Mouse (Mus musculus) kidney, postnatal 0 days (tissue): Measurements from ENCODE around the gene Pard3. TPM values are rescaled to one million over a fixed set of nuclear protein-coding genes. Genes with fewer than 3 reads are reported as not detected.
"Not testable (repeated sequence)": the region's sequence is repeated elsewhere in the genome, so short reads cannot be mapped to it uniquely, and the experiment has no call there.

Source experiments
- ATAC-seq: fragments of 200-750 bp; cut with Nextera tagmentation; replicated peaks from 2 replicates; pipeline ENCODE4 v1.8.0; 2017; ENCODE audit warnings: low read depth, moderate number of reproducible peaks, moderate TSS enrichment, moderate library complexity; ENCODE audit not compliant: low FRiP score
- DNase-seq: peaks from one replicate; pipeline ENCODE4 v3.0.0-alpha.2; 2016; ENCODE audit warnings: low spot score
- H3K27ac ChIP-seq: fragments of 300-500 bp; sonication (generic); 2 replicates; pipeline ENCODE4 v1.5.1; 2014; ENCODE audit warnings: mild to moderate bottlenecking
- H3K27me3 ChIP-seq: fragments of 300-500 bp; sonication (generic); 2 replicates; pipeline ENCODE4 v1.6.1; 2014; ENCODE audit warnings: low read length, mixed read lengths; ENCODE audit not compliant: insufficient read depth
- H3K36me3 ChIP-seq: fragments of 300-500 bp; sonication (generic); 2 replicates; pipeline ENCODE4 v1.6.1; 2014; ENCODE audit warnings: low read length, mixed read lengths; ENCODE audit not compliant: insufficient read depth
- H3K4me1 ChIP-seq: fragments of 300-500 bp; sonication (generic); replicated peaks from 2 replicates; pipeline ENCODE4 v1.6.1; 2014; ENCODE audit warnings: antibody characterized with exemption, low read length, mixed read lengths; ENCODE audit not compliant: insufficient read depth
- H3K4me2 ChIP-seq: fragments of 300-500 bp; sonication (generic); 2 replicates; pipeline ENCODE4 v1.6.1; 2014; ENCODE audit warnings: mild to moderate bottlenecking, low read length, moderate library complexity, mixed read lengths
- H3K4me3 ChIP-seq: fragments of 300-500 bp; sonication (generic); replicated peaks from 2 replicates; pipeline ENCODE4 v1.5.1; 2014; ENCODE audit warnings: low read depth, low read length
- H3K9ac ChIP-seq: fragments of 300-500 bp; sonication (generic); 2 replicates; pipeline ENCODE4 v1.6.1; 2014; ENCODE audit warnings: low read depth, low read length
- H3K9me3 ChIP-seq: fragments of 300-500 bp; sonication (generic); replicated peaks from 2 replicates; pipeline ENCODE4 v1.6.1; 2016; ENCODE audit warnings: low read length, inconsistent platforms, mixed read lengths
- CTCF ChIP-seq: IDR thresholded peaks from 2 replicates; pipeline ENCODE4 v1.5.1; 2016; ENCODE audit warnings: antibody characterized with exemption, low read depth, mild to moderate bottlenecking, moderate library complexity
- WGBS: fragments of 180-500 bp; shearing (Covaris S2); extraction: QIAGEN DNeasy Blood & Tissue Kit; methylation state at CpG from one replicate; pipeline ENCODE4 v1.1.7; 2014; 5-methylcytosine and 5-hydroxymethylcytosine counted together
- polyA plus RNA-seq: library from polyadenylated mRNA; unstranded; fragments of >200 nt; fragmentation: Nextera tagmentation; extraction: Ambion mirVana; gene quantifications from 2 replicates; pipeline ENCODE4 v1.2.1, GENCODE M21; 2015

The Pard3 gene
- polyA plus RNA-seq, 1 experiment from 2014 or later = 23.1 TPM

DNA sequence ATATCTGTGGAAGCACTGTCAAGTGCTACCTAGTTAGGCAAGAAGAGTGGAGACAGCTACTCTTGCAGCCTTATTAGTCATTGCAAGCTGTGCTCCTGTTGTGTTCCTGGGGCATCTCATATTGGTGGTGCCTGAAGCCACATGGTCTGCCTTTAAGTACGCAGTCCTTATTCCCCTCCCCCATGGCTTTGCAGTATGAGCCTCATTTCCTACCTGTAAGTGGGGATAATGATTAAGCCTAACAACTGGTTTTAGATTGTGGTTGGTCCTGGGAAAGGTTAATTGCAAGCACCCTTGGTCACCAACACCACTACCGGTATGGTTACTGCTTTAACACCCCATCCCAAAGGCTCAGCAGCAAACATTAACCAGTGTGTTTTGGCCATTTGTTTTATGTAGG lies 104.8 kb downstream of the Pard3 start:
- ATAC-seq = no peak
- Histone ChIP-seq H3K27me3 (no peaks in the 10 kb centered on the region), H3K4me2 (no peak overlapping the region), H3K9ac (no peak overlapping the region), H3K4me1 (peaks cover 5% of the 10 kb centered on the region; the same call in 1 of the 2 replicates), H3K9me3 (no peaks in the 10 kb centered on the region), H3K36me3 (no peaks in the 10 kb centered on the region), H3K27ac (no peak overlapping the region), H3K4me3 (no peak overlapping the region)
- TF ChIP-seq CTCF = no peak
- WGBS = 41% methylated on average over 2 of the region's 2 CpGs
- DNase-seq = no peak

GRCm38 (mm10) chr8:127169361-127169760 lies 105.7 kb downstream of the Pard3 start:
- no peaks in the 10 kb centered on the region for H3K27me3 ChIP-seq
- ATAC-seq = no peak
- H3K4me3 ChIP-seq = no peak overlapping the region
- no peak for DNase-seq
- no peak overlapping the region for H3K27ac ChIP-seq
- peaks cover 5% of the 10 kb centered on the region; the same call in 1 of the 2 replicates for H3K4me1 ChIP-seq
- no peak overlapping the region for H3K9ac ChIP-seq
- TF ChIP-seq CTCF = no peak
- no peak overlapping the region for H3K4me2 ChIP-seq
- H3K36me3 ChIP-seq = no peaks in the 10 kb centered on the region
- H3K9me3 ChIP-seq = no peaks in the 10 kb centered on the region
- WGBS = 95% methylated on average over 5 of the region's 5 CpGs

DNA sequence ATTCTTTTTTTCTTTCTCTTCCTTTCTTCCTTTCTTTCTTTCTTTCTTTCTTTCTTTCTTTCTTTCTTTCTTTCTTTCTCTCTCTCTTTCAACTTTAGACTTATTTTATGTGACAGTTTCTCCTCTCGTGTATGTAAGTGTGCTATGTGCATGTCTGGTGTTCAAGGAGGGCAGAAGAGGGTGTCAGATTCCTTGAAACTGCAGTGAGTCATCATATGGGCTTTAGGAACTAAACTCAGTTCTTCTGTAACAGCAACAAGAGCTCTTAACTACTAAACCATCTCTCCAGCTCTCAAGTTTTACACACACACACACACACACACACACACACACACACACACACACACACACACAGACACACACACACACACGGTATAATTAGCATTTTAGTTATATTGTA lies 106.7 kb downstream of the Pard3 start:
- H3K4me2 ChIP-seq, H3K4me1 ChIP-seq, H3K36me3 ChIP-seq, H3K9me3 ChIP-seq, H3K27ac ChIP-seq, H3K9ac ChIP-seq, ATAC-seq, DNase-seq, H3K4me3 ChIP-seq, H3K27me3 ChIP-seq: not testable (repeated sequence)
- 59% methylated on average over 2 of the region's 2 CpGs for WGBS

DNA sequence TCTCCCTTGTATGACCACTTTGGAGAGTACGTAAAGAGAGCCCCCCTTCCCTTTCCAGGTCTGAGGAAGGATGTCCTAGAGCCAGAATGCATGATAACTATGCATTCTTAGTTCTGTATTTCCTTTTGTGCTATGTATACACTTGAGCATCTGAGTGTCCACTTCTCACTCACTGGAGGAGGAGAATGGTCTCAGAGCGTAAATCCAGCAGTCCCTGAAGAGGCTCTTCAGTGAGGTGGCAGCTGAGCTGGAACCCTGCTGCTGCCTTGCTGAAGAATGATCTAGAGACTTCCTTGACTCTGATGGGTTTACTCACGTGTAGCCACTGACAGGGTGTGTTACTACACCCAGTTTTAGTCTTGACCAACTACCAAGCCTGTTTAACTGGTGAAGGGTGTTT lies 107.2 kb downstream of the Pard3 start:
- ATAC-seq = no peak
- Histone ChIP-seq H3K9me3 (no peaks in the 10 kb centered on the region), H3K4me2 (no peak overlapping the region), H3K9ac (no peak overlapping the region), H3K27ac (no peak overlapping the region), H3K4me3 (no peak overlapping the region), H3K4me1 (peaks cover 5% of the 10 kb centered on the region; the same call in 1 of the 2 replicates), H3K36me3 (no peaks in the 10 kb centered on the region), H3K27me3 (no peaks in the 10 kb centered on the region)
- DNase-seq = no peak
- TF ChIP-seq CTCF = no peak
- 89% methylated on average over 3 of the region's 3 CpGs for WGBS

DNA sequence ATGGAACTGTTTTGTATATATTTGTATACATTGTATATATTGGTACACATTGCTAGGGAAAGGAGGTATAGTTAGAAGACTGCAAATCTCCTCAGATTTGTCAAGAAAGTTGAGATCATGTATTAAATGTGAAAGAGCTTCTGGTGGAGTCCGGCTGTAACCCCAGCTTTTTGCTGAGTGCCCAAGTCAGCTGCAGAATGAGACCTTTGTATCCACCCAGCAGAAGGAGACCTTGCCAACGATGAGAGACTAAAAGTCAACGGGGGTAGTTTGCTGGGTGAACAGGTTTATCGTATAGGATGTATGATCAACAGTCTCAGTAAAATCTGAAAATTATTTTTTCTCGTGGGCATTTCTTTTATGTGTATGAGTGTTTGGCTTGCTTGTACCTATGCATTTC lies 109.8 kb downstream of the Pard3 start:
- no peak overlapping the region for H3K9ac ChIP-seq
- no peak overlapping the region for H3K27ac ChIP-seq
- peaks cover under 1% of the 10 kb centered on the region; the same call in 1 of the 2 replicates for H3K4me1 ChIP-seq
- no peak for ATAC-seq
- no peaks in the 10 kb centered on the region for H3K27me3 ChIP-seq
- H3K36me3 ChIP-seq = no peaks in the 10 kb centered on the region
- H3K4me3 ChIP-seq = no peak overlapping the region
- TF ChIP-seq CTCF = no peak
- no peak for DNase-seq
- H3K9me3 ChIP-seq = no peaks in the 10 kb centered on the region
- no peak overlapping the region for H3K4me2 ChIP-seq
- 88% methylated on average over 5 of the region's 5 CpGs for WGBS

GRCm38 (mm10) chr8:127174411-127174810 lies 110.7 kb downstream of the Pard3 start:
- Histone ChIP-seq H3K27me3 (no peaks in the 10 kb centered on the region), H3K4me1 (no peaks in the 10 kb centered on the region), H3K36me3 (no peaks in the 10 kb centered on the region), H3K4me2 (no peak overlapping the region), H3K4me3 (no peak overlapping the region), H3K27ac (no peak overlapping the region), H3K9me3 (no peaks in the 10 kb centered on the region), H3K9ac (no peak overlapping the region)
- ATAC-seq (no peak), DNase-seq (no peak)
- TF ChIP-seq CTCF = no peak
- 84% methylated on average over 6 of the region's 6 CpGs for WGBS

DNA sequence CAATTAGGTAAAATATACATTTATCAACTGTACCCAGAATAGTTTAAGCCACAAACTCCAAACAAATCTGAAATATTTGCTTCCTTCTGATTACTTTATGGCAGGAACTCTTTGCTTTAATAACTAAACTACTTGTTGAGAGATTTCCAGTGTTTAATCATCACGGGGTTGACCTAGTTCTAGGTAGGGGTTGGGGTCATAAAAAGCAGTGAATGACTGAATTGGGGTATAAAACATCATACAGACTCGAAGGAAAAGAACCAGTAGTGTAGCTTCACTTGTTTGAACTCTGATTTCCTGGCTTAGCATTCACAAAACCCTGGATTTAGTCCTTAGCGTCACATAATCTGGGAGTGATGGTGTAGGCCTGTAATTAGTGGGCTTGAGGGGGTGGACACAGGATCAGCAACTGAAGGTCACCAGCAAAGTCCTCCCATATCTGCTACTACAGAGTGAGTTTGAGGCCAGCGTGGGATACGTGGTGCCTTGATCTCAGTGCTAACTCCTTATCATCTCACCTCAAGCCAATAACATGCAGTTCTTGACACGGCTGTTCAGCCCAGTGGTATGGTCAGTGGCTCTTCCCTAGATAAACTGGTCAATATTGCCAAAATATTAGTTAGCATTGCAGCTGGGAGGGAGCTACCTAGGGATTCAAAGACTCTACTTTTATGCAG lies 111.6 kb downstream of the Pard3 start:
- WGBS = 58% methylated on average over 6 of the region's 6 CpGs
- H3K9me3 ChIP-seq = no peaks in the 10 kb centered on the region
- no peak for TF ChIP-seq CTCF

More for the DNA sequence above, 111.6 kb downstream of the Pard3 start:
- Histone ChIP-seq H3K4me1 (no peaks in the 10 kb centered on the region), H3K36me3 (no peaks in the 10 kb centered on the region), H3K9ac (no peak overlapping the region), H3K27ac (no peak overlapping the region), H3K4me2 (no peak overlapping the region), H3K27me3 (no peaks in the 10 kb centered on the region), H3K4me3 (no peak overlapping the region)
- ATAC-seq = no peak
- no peak for DNase-seq
